Mouse (Mus musculus): Measurements from ENCODE around the gene Atrnl1.

DNA sequence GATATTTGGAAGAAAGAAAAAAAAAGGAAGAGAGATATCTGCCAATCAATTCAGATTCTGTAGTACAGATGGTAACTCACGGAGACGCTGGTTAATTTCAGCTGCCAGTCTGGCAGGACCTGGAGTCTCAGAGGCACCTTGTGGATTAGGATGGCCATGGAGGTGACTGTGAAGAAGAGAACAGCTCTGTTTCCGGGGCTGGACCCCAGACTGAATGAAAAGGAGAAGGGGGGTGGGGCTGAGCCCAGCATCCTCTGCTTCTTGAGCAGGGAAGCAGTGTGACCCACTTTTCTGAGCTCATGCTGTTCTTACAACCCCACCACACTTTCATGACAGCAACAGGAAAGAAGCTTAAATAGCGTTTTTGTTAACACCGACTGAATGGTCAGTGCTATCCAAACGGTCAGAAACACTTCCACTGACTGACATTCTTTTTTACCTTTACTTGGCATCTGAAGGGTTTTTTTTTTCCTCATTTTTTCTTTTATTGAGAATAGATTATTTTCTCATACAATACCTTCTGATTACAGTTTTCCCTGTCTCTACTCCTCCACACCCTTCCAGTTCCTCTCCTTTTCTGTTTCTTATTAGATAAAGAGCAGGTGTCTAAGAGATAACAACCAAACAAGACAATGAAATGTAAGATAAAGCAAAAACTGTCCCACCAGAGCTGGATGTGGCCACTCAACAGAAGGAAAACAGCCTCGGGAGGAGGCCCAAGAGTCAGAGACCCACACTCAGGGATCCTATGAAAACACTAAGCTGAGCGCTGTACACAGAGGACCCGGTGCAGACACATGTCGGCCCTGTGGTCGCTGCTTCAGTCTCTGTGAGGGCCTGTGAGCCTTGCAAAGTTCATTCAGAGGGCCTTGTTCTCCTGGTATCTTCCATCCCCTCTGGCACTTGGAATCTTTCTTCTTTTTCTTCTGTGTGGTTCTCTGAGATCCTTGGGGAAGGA, 317.0 kb downstream of the Atrnl1 start:
- TF ChIP-seq CTCF (IDR thresholded peaks at IDR 0.05; ENCODE audit: extremely low read depth, insufficient read depth, insufficient read length, insufficient replicate concordance) (no peak), POLR2A (IDR thresholded peaks at IDR 0.05; ENCODE audit: low read depth, low read length) (no peak)
